Mouse (Mus musculus): Measurements from ENCODE around the gene Abcg8. TPM values are rescaled to one million over a fixed set of nuclear protein-coding genes. Genes with fewer than 3 reads are reported as not detected.

Gene Abcg8
- polyA plus RNA-seq, 1 experiment from 2014 or later, result not detected

DNA sequence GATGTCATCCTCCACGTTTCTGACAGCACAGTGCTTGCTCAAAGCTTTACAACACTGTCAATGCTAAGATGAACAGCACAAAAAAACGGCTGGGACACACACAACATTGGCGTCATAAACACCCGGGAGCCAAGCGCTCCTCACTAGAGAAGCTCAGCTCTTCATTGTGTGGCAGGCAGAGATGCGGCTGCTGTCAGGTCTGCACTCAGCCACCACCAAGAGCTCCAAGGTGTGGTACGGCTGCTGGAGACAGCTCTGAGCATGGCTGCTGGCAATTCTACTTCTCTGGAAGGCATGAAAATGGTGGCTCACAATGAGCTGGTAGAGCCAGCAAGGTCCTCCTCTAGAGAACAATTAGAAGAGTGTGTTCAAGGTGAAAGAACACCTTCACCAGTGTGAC, 32.7 kb downstream of the Abcg8 start:
- WGBS, result 77% methylated on average over 7 of the region's 7 CpGs
- Histone ChIP-seq H3K9me3 (ENCODE audit: control insufficient read depth, low read length) (no peaks in the 10 kb centered on the region), H3K27me3 (replicated peaks; ENCODE audit: control insufficient read depth, insufficient read depth, low read length) (no peaks in the 10 kb centered on the region), H3K4me1 (replicated peaks; ENCODE audit: control insufficient read depth, insufficient read depth, low read length) (no peaks in the 10 kb centered on the region), H3K36me3 (ENCODE audit: control insufficient read depth, insufficient read depth, low read length) (peaks cover 55% of the 10 kb centered on the region), H3K4me2 (ENCODE audit: low read length) (no peak overlapping the region), H3K4me3 (ENCODE audit: low read depth, low read length) (no peak overlapping the region), H3K27ac (ENCODE audit: low read depth) (no peak overlapping the region), H3K9ac (ENCODE audit: low read length) (no peak overlapping the region)
- DNase-seq (ENCODE audit: low spot score) (no peak), ATAC-seq (replicated peaks; ENCODE audit: low FRiP score, low TSS enrichment, low read depth) (no peak)

DNA sequence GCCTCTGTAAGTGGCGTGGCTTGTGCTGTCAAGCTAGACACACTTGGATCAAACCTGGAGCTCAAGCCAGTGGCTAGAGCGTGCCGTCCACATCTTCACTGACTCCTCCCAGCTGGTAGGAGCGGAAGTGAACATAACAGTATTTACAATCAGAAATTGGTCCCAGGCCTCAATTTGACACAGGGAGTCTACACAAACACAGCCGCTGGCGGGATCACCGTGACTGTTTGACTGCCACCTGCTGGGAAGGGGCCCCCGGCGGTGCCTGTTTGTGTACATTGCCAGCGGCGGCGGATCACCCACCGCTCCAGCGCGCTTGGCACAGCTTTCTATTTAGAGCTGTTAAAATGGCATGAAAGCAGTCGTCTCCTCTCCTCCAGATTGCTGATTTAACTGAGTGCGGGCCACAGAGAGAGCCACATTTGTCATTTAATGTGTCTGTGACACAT, 33.3 kb downstream of the Abcg8 start:
- no peaks in the 10 kb centered on the region for H3K27me3 ChIP-seq (replicated peaks; ENCODE audit: control insufficient read depth, insufficient read depth, low read length)
- H3K27ac ChIP-seq (ENCODE audit: low read depth), result no peak overlapping the region
- no peaks in the 10 kb centered on the region for H3K9me3 ChIP-seq (ENCODE audit: control insufficient read depth, low read length)
- peaks cover 50% of the 10 kb centered on the region for H3K36me3 ChIP-seq (ENCODE audit: control insufficient read depth, insufficient read depth, low read length)
- 66% methylated on average over 17 of the region's 17 CpGs for WGBS
- no peak overlapping the region for H3K4me3 ChIP-seq (ENCODE audit: low read depth, low read length)
- no peaks in the 10 kb centered on the region for H3K4me1 ChIP-seq (replicated peaks; ENCODE audit: control insufficient read depth, insufficient read depth, low read length)
- no peak for DNase-seq (ENCODE audit: low spot score)
- no peak for ATAC-seq (replicated peaks; ENCODE audit: low FRiP score, low TSS enrichment, low read depth)
- H3K4me2 ChIP-seq (ENCODE audit: low read length), result no peak overlapping the region
- H3K9ac ChIP-seq (ENCODE audit: low read length), result no peak overlapping the region

DNA sequence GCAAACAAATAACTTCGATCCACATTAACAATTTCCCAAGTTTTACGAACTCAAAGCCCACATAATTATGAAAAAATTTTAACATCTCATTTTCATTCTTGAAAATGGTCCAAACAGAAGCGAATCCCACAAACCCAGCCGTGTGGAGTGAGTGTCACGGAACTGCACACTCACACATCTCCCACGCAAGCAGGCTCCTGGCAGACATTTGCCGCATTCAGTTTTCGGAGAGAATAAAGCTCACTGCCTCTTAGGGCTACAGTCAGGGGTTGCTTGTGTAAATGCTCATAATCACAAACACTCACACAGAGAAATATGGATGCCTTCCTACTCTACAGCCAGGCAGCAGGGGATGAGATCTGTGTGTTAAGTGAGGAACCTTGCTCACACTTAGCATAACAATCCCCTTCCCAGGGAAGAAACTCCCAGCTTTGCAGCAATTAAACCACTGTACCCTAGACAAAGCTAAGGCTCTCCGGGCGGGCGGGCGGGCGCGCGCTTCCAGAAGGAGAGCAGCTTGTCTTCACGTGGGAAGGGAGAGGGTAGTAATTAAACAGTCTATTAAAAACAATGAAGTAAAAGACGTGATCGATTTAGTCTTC, 37.6 kb downstream of the Abcg8 start:
- Histone ChIP-seq H3K4me1 (replicated peaks; ENCODE audit: control insufficient read depth, insufficient read depth, low read length) (no peaks in the 10 kb centered on the region), H3K27ac (ENCODE audit: low read depth) (no peak overlapping the region), H3K4me3 (ENCODE audit: low read depth, low read length) (no peak overlapping the region), H3K9me3 (ENCODE audit: control insufficient read depth, low read length) (no peaks in the 10 kb centered on the region), H3K9ac (ENCODE audit: low read length) (no peak overlapping the region), H3K27me3 (replicated peaks; ENCODE audit: control insufficient read depth, insufficient read depth, low read length) (no peaks in the 10 kb centered on the region), H3K36me3 (ENCODE audit: control insufficient read depth, insufficient read depth, low read length) (peaks cover 54% of the 10 kb centered on the region), H3K4me2 (ENCODE audit: low read length) (no peak overlapping the region)
- WGBS, result 92% methylated on average over 18 of the region's 18 CpGs
- DNase-seq (ENCODE audit: low spot score), result no peak
- no peak for ATAC-seq (replicated peaks; ENCODE audit: low FRiP score, low TSS enrichment, low read depth)

DNA sequence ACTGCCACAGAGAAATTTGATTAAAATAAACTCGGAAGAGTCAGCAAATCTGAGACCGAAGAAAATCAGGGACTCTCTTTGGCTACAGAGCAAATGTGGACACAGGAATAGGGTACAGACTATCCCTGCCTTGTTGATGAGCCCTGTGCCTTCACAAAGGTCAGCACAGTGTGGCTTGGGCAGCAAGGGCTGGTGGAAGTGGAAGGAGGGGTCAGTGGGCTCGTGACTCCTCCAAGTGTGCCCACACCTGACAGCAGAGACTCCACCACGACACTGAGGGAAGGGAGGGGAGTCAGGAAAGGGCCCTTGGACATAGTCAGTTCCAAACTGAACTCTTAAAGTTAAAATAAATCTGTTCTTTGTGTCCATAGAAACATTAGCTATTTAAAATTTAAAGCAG, 38.8 kb downstream of the Abcg8 start:
- Histone ChIP-seq H3K27me3 (replicated peaks; ENCODE audit: control insufficient read depth, insufficient read depth, low read length) (no peaks in the 10 kb centered on the region), H3K27ac (ENCODE audit: low read depth) (no peak overlapping the region), H3K36me3 (ENCODE audit: control insufficient read depth, insufficient read depth, low read length) (peaks cover 48% of the 10 kb centered on the region), H3K4me3 (ENCODE audit: low read depth, low read length) (no peak overlapping the region), H3K4me1 (replicated peaks; ENCODE audit: control insufficient read depth, insufficient read depth, low read length) (no peaks in the 10 kb centered on the region), H3K4me2 (ENCODE audit: low read length) (no peak overlapping the region), H3K9me3 (ENCODE audit: control insufficient read depth, low read length) (no peaks in the 10 kb centered on the region), H3K9ac (ENCODE audit: low read length) (no peak overlapping the region)
- no peak for ATAC-seq (replicated peaks; ENCODE audit: low FRiP score, low TSS enrichment, low read depth)
- no peak for DNase-seq (ENCODE audit: low spot score)
- WGBS, result 67% methylated on average over 4 of the region's 4 CpGs

DNA sequence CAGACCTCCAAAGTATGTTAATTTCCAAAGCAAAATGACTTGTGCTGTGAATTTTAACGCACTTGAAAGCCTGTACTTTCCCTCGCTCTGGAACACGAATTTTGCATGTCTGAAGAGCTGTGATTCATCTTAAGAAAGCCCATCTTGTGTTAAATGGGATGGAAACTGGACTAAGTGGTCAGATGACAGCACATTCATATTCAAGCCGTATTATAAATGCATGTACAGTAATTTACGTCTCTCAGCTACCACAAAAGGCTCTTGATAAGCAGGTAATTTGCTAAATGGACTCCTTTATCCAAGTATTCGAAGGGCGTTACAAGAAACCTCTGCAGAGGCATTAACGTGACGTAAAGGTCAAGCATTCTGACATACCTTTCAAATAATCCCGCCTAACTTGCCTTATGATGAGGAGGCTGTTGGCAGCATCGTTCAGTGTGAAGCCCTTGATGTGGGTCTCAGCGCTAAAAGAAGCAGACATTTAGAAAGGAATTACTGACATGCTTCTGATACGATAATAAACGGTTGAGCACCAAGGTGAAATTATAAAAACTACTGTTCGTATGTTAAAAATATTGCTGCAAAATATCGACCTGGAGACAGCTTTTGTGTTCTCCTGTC, 40.3 kb downstream of the Abcg8 start:
- Histone ChIP-seq H3K36me3 (ENCODE audit: control insufficient read depth, insufficient read depth, low read length) (peaks cover 48% of the 10 kb centered on the region), H3K4me2 (ENCODE audit: low read length) (no peak overlapping the region), H3K4me3 (ENCODE audit: low read depth, low read length) (no peak overlapping the region), H3K4me1 (replicated peaks; ENCODE audit: control insufficient read depth, insufficient read depth, low read length) (no peaks in the 10 kb centered on the region), H3K9ac (ENCODE audit: low read length) (no peak overlapping the region), H3K9me3 (ENCODE audit: control insufficient read depth, low read length) (no peaks in the 10 kb centered on the region), H3K27me3 (replicated peaks; ENCODE audit: control insufficient read depth, insufficient read depth, low read length) (no peaks in the 10 kb centered on the region), H3K27ac (ENCODE audit: low read depth) (no peak overlapping the region)
- DNase-seq (ENCODE audit: low spot score), result no peak
- WGBS, result 77% methylated on average over 16 of the region's 16 CpGs
- ATAC-seq (replicated peaks; ENCODE audit: low FRiP score, low TSS enrichment, low read depth), result no peak

DNA sequence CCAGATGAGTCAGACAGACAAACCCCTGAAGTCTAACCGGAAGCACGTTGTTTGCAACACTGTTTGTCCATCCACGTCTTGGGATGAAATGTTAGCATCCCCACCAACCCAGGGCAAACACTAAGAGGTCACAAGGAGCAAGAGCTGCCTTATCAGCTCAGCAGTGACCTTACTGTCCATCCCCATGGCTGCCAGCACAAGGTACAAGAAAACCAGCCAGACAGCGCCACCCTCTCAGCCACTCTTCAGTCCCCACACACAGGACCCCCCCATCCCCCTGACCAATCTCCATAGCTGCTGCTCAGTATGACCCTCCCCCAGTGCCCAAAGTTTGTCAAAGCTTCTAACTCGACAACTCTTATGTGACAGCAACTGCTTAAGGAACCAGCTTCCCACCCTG, 41.3 kb downstream of the Abcg8 start:
- no peaks in the 10 kb centered on the region for H3K27me3 ChIP-seq (replicated peaks; ENCODE audit: control insufficient read depth, insufficient read depth, low read length)
- H3K36me3 ChIP-seq (ENCODE audit: control insufficient read depth, insufficient read depth, low read length), result peaks cover 48% of the 10 kb centered on the region
- H3K4me2 ChIP-seq (ENCODE audit: low read length), result no peak overlapping the region
- H3K4me3 ChIP-seq (ENCODE audit: low read depth, low read length), result no peak overlapping the region
- no peaks in the 10 kb centered on the region for H3K9me3 ChIP-seq (ENCODE audit: control insufficient read depth, low read length)
- H3K27ac ChIP-seq (ENCODE audit: low read depth), result no peak overlapping the region
- no peak for DNase-seq (ENCODE audit: low spot score)
- H3K4me1 ChIP-seq (replicated peaks; ENCODE audit: control insufficient read depth, insufficient read depth, low read length), result no peaks in the 10 kb centered on the region
- ATAC-seq (replicated peaks; ENCODE audit: low FRiP score, low TSS enrichment, low read depth), result no peak
- WGBS, result 78% methylated on average over 5 of the region's 5 CpGs
- no peak overlapping the region for H3K9ac ChIP-seq (ENCODE audit: low read length)

DNA sequence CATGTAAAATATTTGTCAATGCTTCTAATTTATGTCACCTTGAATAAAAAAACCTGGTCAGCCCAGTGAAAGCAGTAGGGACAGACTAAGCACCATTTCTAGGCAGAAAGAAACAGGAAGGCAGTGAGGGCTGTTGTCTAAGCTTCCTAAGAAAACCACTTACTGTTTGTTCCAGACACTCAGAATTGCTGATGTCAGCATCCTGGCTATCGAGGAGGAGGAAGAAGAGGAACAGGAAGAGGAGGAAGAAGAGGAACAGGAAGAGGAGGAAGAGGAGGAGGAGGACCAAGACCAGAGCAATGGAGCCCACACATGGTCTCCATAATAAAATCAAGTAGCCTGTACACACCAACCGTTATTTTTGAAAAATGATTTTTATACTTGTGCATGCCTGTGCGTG, 43.0 kb downstream of the Abcg8 start:
- H3K36me3 ChIP-seq (ENCODE audit: control insufficient read depth, insufficient read depth, low read length), result peaks cover 48% of the 10 kb centered on the region
- H3K27me3 ChIP-seq (replicated peaks; ENCODE audit: control insufficient read depth, insufficient read depth, low read length), result no peaks in the 10 kb centered on the region
- H3K4me3 ChIP-seq (ENCODE audit: low read depth, low read length), result no peak overlapping the region
- H3K4me1 ChIP-seq (replicated peaks; ENCODE audit: control insufficient read depth, insufficient read depth, low read length), result no peaks in the 10 kb centered on the region
- no peak overlapping the region for H3K9ac ChIP-seq (ENCODE audit: low read length)
- H3K9me3 ChIP-seq (ENCODE audit: control insufficient read depth, low read length), result no peaks in the 10 kb centered on the region
- DNase-seq (ENCODE audit: low spot score) (no peak), ATAC-seq (replicated peaks; ENCODE audit: low FRiP score, low TSS enrichment, low read depth) (no peak)
- no peak overlapping the region for H3K4me2 ChIP-seq (ENCODE audit: low read length)
- WGBS, result 83% methylated on average over 3 of the region's 3 CpGs
- H3K27ac ChIP-seq (ENCODE audit: low read depth), result no peak overlapping the region

DNA sequence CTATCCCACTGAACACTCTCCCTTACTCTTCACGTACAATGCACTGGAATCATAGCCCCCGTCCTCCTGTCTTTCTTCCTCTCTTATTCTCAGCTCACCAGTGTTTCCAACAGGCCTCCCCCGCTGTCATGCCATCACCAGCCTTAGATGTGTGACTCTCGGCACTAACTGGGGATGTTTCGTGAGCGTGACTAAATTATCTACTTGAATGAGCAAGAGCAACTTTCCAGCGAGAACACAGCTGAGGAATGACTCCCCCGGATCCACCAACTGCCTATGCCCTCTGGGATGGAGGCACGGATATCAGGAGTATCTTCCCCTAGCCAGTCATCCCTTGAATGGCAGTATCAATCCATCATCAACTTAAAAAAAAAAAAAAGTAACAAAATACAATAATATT, 47.9 kb downstream of the Abcg8 start:
- no peaks in the 10 kb centered on the region for H3K4me1 ChIP-seq (replicated peaks; ENCODE audit: control insufficient read depth, insufficient read depth, low read length)
- no peak overlapping the region for H3K4me3 ChIP-seq (ENCODE audit: low read depth, low read length)
- no peak for ATAC-seq (replicated peaks; ENCODE audit: low FRiP score, low TSS enrichment, low read depth)
- H3K9me3 ChIP-seq (ENCODE audit: control insufficient read depth, low read length), result no peaks in the 10 kb centered on the region
- H3K27me3 ChIP-seq (replicated peaks; ENCODE audit: control insufficient read depth, insufficient read depth, low read length), result no peaks in the 10 kb centered on the region
- H3K36me3 ChIP-seq (ENCODE audit: control insufficient read depth, insufficient read depth, low read length), result peaks cover 61% of the 10 kb centered on the region
- H3K27ac ChIP-seq (ENCODE audit: low read depth), result no peak overlapping the region
- H3K9ac ChIP-seq (ENCODE audit: low read length), result no peak overlapping the region
- no peak for DNase-seq (ENCODE audit: low spot score)
- H3K4me2 ChIP-seq (ENCODE audit: low read length), result no peak overlapping the region
- 88% methylated on average over 9 of the region's 9 CpGs for WGBS

DNA sequence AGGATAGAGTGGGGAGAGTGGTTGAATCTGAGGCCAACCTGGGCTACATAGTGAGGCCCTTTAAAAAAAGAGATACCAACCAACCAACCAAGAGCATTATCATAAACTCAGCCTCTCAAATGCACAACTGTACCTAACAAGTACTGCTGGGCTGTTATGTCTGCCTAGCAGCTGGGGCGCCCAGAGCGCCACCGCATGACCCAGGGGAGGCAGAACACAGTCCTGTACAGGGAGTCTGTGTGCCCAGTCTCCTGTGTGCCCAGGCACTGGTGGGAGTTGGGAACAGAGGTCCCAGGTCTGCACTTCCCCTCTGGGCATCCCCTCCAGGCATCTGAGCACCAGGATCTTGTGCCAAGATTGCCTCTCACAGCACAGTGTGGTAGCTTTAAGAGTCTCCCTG, 49.1 kb downstream of the Abcg8 start:
- Histone ChIP-seq H3K4me3 (ENCODE audit: low read depth, low read length) (no peak overlapping the region), H3K36me3 (ENCODE audit: control insufficient read depth, insufficient read depth, low read length) (peaks cover 68% of the 10 kb centered on the region), H3K27me3 (replicated peaks; ENCODE audit: control insufficient read depth, insufficient read depth, low read length) (no peaks in the 10 kb centered on the region), H3K9me3 (ENCODE audit: control insufficient read depth, low read length) (no peaks in the 10 kb centered on the region), H3K27ac (ENCODE audit: low read depth) (no peak overlapping the region), H3K9ac (ENCODE audit: low read length) (no peak overlapping the region), H3K4me1 (replicated peaks; ENCODE audit: control insufficient read depth, insufficient read depth, low read length) (no peaks in the 10 kb centered on the region), H3K4me2 (ENCODE audit: low read length) (no peak overlapping the region)
- ATAC-seq (replicated peaks; ENCODE audit: low FRiP score, low TSS enrichment, low read depth) (no peak), DNase-seq (ENCODE audit: low spot score) (no peak)
- WGBS, result 98% methylated on average over 3 of the region's 3 CpGs

Data from intestine, embryonic 14.5 days (tissue).